Mouse (Mus musculus): ENCODE measurements at regions not wholly inside any gene's neighbourhood (a gene's known extent, or its start where the extent isn't known, plus 50 kb on each side); places are given as distances from the start of the nearest gene placed in this dataset.

GRCm38 (mm10) chr16:44674198-44674597, 49.9 kb upstream of the Nepro start:
- ATAC-seq (no peak), DNase-seq (no peak)
- no peak for TF ChIP-seq CTCF (IDR thresholded peaks at IDR 0.05; ENCODE audit: low read depth)
- Histone ChIP-seq H3K36me3 (ENCODE audit: insufficient read depth) (no peaks in the 10 kb centered on the region), H3K27me3 (ENCODE audit: insufficient read depth, low read length) (no peaks in the 10 kb centered on the region), H3K9me3 (ENCODE audit: low read length) (no peaks in the 10 kb centered on the region), H3K27ac (ENCODE audit: low read depth, low read length) (no peak overlapping the region), H3K4me1 (ENCODE audit: insufficient read depth) (no peaks in the 10 kb centered on the region), H3K4me3 (ENCODE audit: low read depth, low read length) (no peak overlapping the region), H3K4me2 (ENCODE audit: low read depth) (no peak overlapping the region), H3K9ac (no peak overlapping the region)
- WGBS, result 95% methylated on average over 3 of the region's 3 CpGs

DNA sequence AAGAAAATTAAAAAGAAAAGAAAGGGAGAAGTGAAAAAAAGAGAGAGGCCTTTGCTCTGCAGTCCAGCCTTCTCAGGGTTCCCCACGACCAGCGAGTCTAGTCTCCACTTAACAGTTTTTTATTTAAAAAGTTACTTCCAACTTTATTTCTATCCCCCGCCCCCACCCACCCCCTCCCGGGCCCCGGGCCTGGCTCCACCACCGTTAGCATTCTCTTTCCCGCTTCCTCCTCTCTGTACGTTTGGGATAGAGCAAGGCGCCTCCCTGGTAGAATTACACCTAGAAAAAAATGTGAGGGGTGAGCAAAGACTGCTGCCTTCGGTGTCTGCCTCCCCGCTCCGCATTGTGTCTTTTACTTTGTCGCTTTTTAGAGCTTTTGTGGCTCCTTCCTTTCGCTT, 51.7 kb upstream of the Nepro start:
- no peak overlapping the region for H3K27ac ChIP-seq (ENCODE audit: low read depth, low read length)
- H3K4me2 ChIP-seq (ENCODE audit: low read depth), result peak overlapping the region; percentile 29
- H3K9ac ChIP-seq, result no peak overlapping the region
- TF ChIP-seq CTCF (IDR thresholded peaks at IDR 0.05; ENCODE audit: low read depth), result no peak
- 6% methylated on average over 14 of the region's 14 CpGs for WGBS
- no peaks in the 10 kb centered on the region for H3K9me3 ChIP-seq (ENCODE audit: low read length)
- no peaks in the 10 kb centered on the region for H3K4me1 ChIP-seq (ENCODE audit: insufficient read depth)
- no peak overlapping the region; the same call in 1 of the 2 replicates for H3K4me3 ChIP-seq (ENCODE audit: low read depth, low read length)
- ATAC-seq, result no peak
- no peaks in the 10 kb centered on the region for H3K36me3 ChIP-seq (ENCODE audit: insufficient read depth)
- H3K27me3 ChIP-seq (ENCODE audit: insufficient read depth, low read length), result no peaks in the 10 kb centered on the region
- no peak for DNase-seq

DNA sequence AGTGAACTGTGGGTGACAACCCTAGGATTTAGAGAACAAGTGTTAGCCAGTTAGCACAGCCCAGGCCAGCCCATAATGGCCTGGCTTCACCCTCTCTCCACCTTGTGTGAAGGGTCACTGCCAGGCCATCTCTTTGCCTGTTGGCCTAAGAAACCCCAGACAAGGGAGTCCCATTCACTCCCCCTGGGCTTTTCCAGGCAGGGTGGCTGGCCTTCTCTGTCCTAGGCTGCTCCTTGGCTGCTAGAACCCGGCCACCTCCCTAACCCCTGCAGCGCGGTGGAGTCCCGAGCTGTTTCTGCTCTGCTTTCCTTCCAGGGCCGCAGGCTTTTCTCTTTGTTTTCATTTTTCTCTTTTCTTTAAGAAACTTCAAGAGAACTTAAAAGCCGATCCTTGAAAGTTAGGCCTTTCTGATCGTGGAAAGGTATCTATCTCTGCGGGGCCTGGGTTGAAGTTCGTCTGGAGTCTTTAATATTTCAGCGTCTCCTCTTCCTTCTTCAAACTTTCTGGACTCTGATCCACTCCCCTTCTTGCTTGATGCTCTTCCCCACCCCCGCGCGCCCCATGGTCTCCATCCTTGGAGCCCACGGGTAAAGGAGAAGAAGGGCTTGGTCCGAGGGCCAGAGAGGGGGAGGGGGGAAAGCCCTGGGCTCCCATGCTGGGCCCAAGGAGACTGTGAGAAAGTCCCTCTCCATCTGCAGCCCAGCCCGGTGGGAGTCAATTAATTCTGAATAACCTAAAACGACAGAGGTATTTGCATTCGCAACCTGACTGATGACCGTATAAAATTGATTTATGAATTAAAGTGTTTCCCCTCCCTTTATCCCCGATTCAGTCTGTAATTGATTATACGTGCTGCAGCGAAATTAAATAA, 52.3 kb upstream of the Nepro start:
- 11% methylated on average over 22 of the region's 22 CpGs for WGBS

GRCm38 (mm10) chr16:44668061-44668460, 56.0 kb upstream of the Nepro start:
- 82% methylated on average over 6 of the region's 6 CpGs for WGBS
- Histone ChIP-seq H3K27me3 (ENCODE audit: insufficient read depth, low read length) (no peaks in the 10 kb centered on the region), H3K4me2 (ENCODE audit: low read depth) (no peak overlapping the region)

More for the DNA sequence above, 52.3 kb upstream of the Nepro start:
- Histone ChIP-seq H3K4me3 (ENCODE audit: low read depth, low read length) (no peak overlapping the region), H3K4me2 (ENCODE audit: low read depth) (peak overlapping the region; percentile 29; the same call in 1 of the 2 replicates), H3K4me1 (ENCODE audit: insufficient read depth) (no peaks in the 10 kb centered on the region), H3K9ac (no peak overlapping the region), H3K27ac (ENCODE audit: low read depth, low read length) (0 out of 2 replicates have a peak overlapping the region, but pooled peaks have one; percentile 47), H3K27me3 (ENCODE audit: insufficient read depth, low read length) (no peaks in the 10 kb centered on the region), H3K9me3 (ENCODE audit: low read length) (no peaks in the 10 kb centered on the region), H3K36me3 (ENCODE audit: insufficient read depth) (no peaks in the 10 kb centered on the region)
- DNase-seq (no peak), ATAC-seq (peak; percentile 25)
- TF ChIP-seq CTCF (IDR thresholded peaks at IDR 0.05; ENCODE audit: low read depth), result no peak

GRCm38 (mm10) chr16:44667118-44667517, 57.0 kb upstream of the Nepro start:
- WGBS, result 55% methylated on average over 6 of the region's 6 CpGs
- Histone ChIP-seq H3K9me3 (ENCODE audit: low read length) (no peaks in the 10 kb centered on the region), H3K27ac (ENCODE audit: low read depth, low read length) (no peak overlapping the region), H3K4me1 (ENCODE audit: insufficient read depth) (0 out of 2 replicates have a peak, but pooled peaks cover 5% of the 10 kb centered on the region), H3K36me3 (ENCODE audit: insufficient read depth) (no peaks in the 10 kb centered on the region), H3K9ac (no peak overlapping the region), H3K27me3 (ENCODE audit: insufficient read depth, low read length) (no peaks in the 10 kb centered on the region), H3K4me3 (ENCODE audit: low read depth, low read length) (no peak overlapping the region), H3K4me2 (ENCODE audit: low read depth) (no peak overlapping the region)
- TF ChIP-seq CTCF (IDR thresholded peaks at IDR 0.05; ENCODE audit: low read depth), result no peak
- ATAC-seq (no peak), DNase-seq (no peak)

More at GRCm38 (mm10) chr16:44668061-44668460, 56.0 kb upstream of the Nepro start:
- no peaks in the 10 kb centered on the region for H3K36me3 ChIP-seq (ENCODE audit: insufficient read depth)
- H3K27ac ChIP-seq (ENCODE audit: low read depth, low read length), result no peak overlapping the region
- H3K9ac ChIP-seq, result no peak overlapping the region
- H3K4me3 ChIP-seq (ENCODE audit: low read depth, low read length), result no peak overlapping the region
- no peak for ATAC-seq
- no peak for TF ChIP-seq CTCF (IDR thresholded peaks at IDR 0.05; ENCODE audit: low read depth)
- no peak for DNase-seq
- H3K4me1 ChIP-seq (ENCODE audit: insufficient read depth), result 0 out of 2 replicates have a peak, but pooled peaks cover 5% of the 10 kb centered on the region
- no peaks in the 10 kb centered on the region for H3K9me3 ChIP-seq (ENCODE audit: low read length)

DNA sequence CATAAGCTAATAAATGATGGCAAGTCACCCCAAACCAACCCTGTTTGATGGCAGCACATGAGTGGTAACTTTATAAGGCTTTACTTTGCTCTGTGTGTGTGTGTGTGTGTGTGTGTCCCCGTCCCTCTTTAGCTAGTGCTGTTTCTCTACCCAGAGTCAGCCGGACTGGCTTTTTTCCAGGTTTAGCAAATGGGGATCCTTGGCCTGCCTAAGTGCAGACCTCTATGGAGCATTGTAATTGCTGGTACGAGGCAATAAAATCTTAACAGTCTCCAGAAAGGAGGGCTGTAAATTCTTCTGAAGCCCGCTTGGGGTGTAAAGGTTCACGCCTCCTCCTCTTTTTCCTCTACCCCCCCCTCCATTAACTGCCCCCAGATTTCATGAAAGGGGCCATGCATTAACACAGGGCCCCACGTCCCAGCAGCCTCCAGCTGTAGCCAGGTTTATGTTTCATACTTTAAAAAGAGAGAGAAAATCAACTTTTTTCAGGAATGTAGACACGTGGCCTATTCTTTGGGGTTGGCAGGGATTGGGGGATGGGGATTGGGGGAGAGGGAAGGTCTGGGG, 57.6 kb upstream of the Nepro start:
- ATAC-seq (peak; percentile 60; the same call in 1 of the 2 replicates), DNase-seq (no peak)
- 22% methylated on average over 7 of the region's 7 CpGs for WGBS
- Histone ChIP-seq H3K9ac (no peak overlapping the region), H3K4me1 (ENCODE audit: insufficient read depth) (0 out of 2 replicates have a peak, but pooled peaks cover 5% of the 10 kb centered on the region), H3K27me3 (ENCODE audit: insufficient read depth, low read length) (no peaks in the 10 kb centered on the region), H3K36me3 (ENCODE audit: insufficient read depth) (no peaks in the 10 kb centered on the region), H3K27ac (ENCODE audit: low read depth, low read length) (no peak overlapping the region), H3K4me2 (ENCODE audit: low read depth) (no peak overlapping the region), H3K9me3 (ENCODE audit: low read length) (no peaks in the 10 kb centered on the region), H3K4me3 (ENCODE audit: low read depth, low read length) (no peak overlapping the region)
- no peak for TF ChIP-seq CTCF (IDR thresholded peaks at IDR 0.05; ENCODE audit: low read depth)

GRCm38 (mm10) chr16:44665491-44665931, 58.6 kb upstream of the Nepro start:
- ATAC-seq, result peak; percentile 42; the same call in 1 of the 2 replicates
- Histone ChIP-seq H3K4me3 (ENCODE audit: low read depth, low read length) (no peak overlapping the region), H3K27ac (ENCODE audit: low read depth, low read length) (no peak overlapping the region), H3K36me3 (ENCODE audit: insufficient read depth) (no peaks in the 10 kb centered on the region), H3K9me3 (ENCODE audit: low read length) (no peaks in the 10 kb centered on the region), H3K4me2 (ENCODE audit: low read depth) (no peak overlapping the region), H3K9ac (no peak overlapping the region), H3K27me3 (ENCODE audit: insufficient read depth, low read length) (no peaks in the 10 kb centered on the region), H3K4me1 (ENCODE audit: insufficient read depth) (0 out of 2 replicates have a peak, but pooled peaks cover 5% of the 10 kb centered on the region)
- DNase-seq, result no peak
- WGBS, result 17% methylated on average over 9 of the region's 9 CpGs
- TF ChIP-seq CTCF (IDR thresholded peaks at IDR 0.05; ENCODE audit: low read depth), result no peak

All from forebrain, postnatal 0 days (tissue).